Mouse (Mus musculus): ENCODE results near the gene Bcl2l10. TPM values are rescaled to one million over a fixed set of nuclear protein-coding genes. Genes with fewer than 3 reads are reported as not detected.

The Bcl2l10 gene
- total RNA-seq (2014; rRNA removed) (not detected in 2 replicates), polyA plus RNA-seq (2012; rRNA removed) (not detected in 2 replicates)

GRCm38 (mm10) chr9:75347458-75347857 lies at the start of gene Bcl2l10:
Gene Bcl2l10 (plus strand): TSS chr9:75347758.
- WGBS: 93% methylated on average over 5 of the region's 5 CpGs
- TF ChIP-seq CTCF (IDR thresholded peaks at IDR 0.05; ENCODE audit: low read depth, low read length) (no peak), POLR2A (IDR thresholded peaks at IDR 0.05; ENCODE audit: extremely low read depth, insufficient read depth, low read length) (no peak)
- no peak within 1 kb of the TSS for H3K4me3 ChIP-seq (ENCODE audit: insufficient read depth, low read depth, low read length)
- H3K4me1 ChIP-seq (ENCODE audit: control insufficient read depth, insufficient read depth, low read length): no peaks in the 10 kb centered on the region
- no peaks in the 10 kb centered on the region for H3K36me3 ChIP-seq (ENCODE audit: control insufficient read depth, insufficient read depth, low read length)
- H3K9ac ChIP-seq (ENCODE audit: low read depth, low read length): no peak within 1 kb of the TSS
- H3K27me3 ChIP-seq (ENCODE audit: control insufficient read depth, insufficient read depth, low read length): no peaks in the 10 kb centered on the region
- H3K27ac ChIP-seq (replicated peaks; ENCODE audit: insufficient read depth, low read depth, low read length): no peak within 1 kb of the TSS
- no peaks in the 10 kb centered on the region for H3K79me2 ChIP-seq (ENCODE audit: control insufficient read depth, insufficient read depth, low read length)
- DNase-seq (ENCODE audit: extremely low read depth, low read depth, low spot score): no peak

GRCm38 (mm10) chr9:75299342-75299741 lies 48.2 kb upstream of the Bcl2l10 start:
- 96% methylated on average over 2 of the region's 2 CpGs for WGBS
- H3K9ac ChIP-seq (ENCODE audit: low read depth, low read length): no peak overlapping the region
- no peak overlapping the region for H3K27ac ChIP-seq (replicated peaks; ENCODE audit: insufficient read depth, low read depth, low read length)
- no peaks in the 10 kb centered on the region for H3K4me1 ChIP-seq (ENCODE audit: control insufficient read depth, insufficient read depth, low read length)
- no peaks in the 10 kb centered on the region for H3K27me3 ChIP-seq (ENCODE audit: control insufficient read depth, insufficient read depth, low read length)
- DNase-seq (ENCODE audit: extremely low read depth, low read depth, low spot score): peak; percentile 28
- no peak overlapping the region for H3K4me3 ChIP-seq (ENCODE audit: insufficient read depth, low read depth, low read length)
- TF ChIP-seq CTCF (IDR thresholded peaks at IDR 0.05; ENCODE audit: low read depth, low read length): peak; percentile 15; the same call in 1 of the 2 replicates
- no peak for TF ChIP-seq POLR2A (IDR thresholded peaks at IDR 0.05; ENCODE audit: extremely low read depth, insufficient read depth, low read length)
- no peaks in the 10 kb centered on the region for H3K36me3 ChIP-seq (ENCODE audit: control insufficient read depth, insufficient read depth, low read length)
- no peaks in the 10 kb centered on the region for H3K79me2 ChIP-seq (ENCODE audit: control insufficient read depth, insufficient read depth, low read length)

GRCm38 (mm10) chr9:75303033-75303432 lies 44.5 kb upstream of the Bcl2l10 start:
- Histone ChIP-seq H3K4me1 (ENCODE audit: control insufficient read depth, insufficient read depth, low read length) (no peaks in the 10 kb centered on the region), H3K36me3 (ENCODE audit: control insufficient read depth, insufficient read depth, low read length) (no peaks in the 10 kb centered on the region), H3K27ac (replicated peaks; ENCODE audit: insufficient read depth, low read depth, low read length) (no peak overlapping the region), H3K27me3 (ENCODE audit: control insufficient read depth, insufficient read depth, low read length) (no peaks in the 10 kb centered on the region), H3K9ac (ENCODE audit: low read depth, low read length) (no peak overlapping the region), H3K4me3 (ENCODE audit: insufficient read depth, low read depth, low read length) (no peak overlapping the region), H3K79me2 (ENCODE audit: control insufficient read depth, insufficient read depth, low read length) (no peaks in the 10 kb centered on the region)
- TF ChIP-seq POLR2A (IDR thresholded peaks at IDR 0.05; ENCODE audit: extremely low read depth, insufficient read depth, low read length) (no peak), CTCF (IDR thresholded peaks at IDR 0.05; ENCODE audit: low read depth, low read length) (no peak)
- no peak for DNase-seq (ENCODE audit: extremely low read depth, low read depth, low spot score)
- 90% methylated on average over 2 of the region's 2 CpGs for WGBS

- Histone ChIP-seq H3K9ac (ENCODE audit: low read depth, low read length) (no peak overlapping the region), H3K79me2 (ENCODE audit: control insufficient read depth, insufficient read depth, low read length) (no peaks in the 10 kb centered on the region), H3K27ac (replicated peaks; ENCODE audit: insufficient read depth, low read depth, low read length) (no peak overlapping the region), H3K4me3 (ENCODE audit: insufficient read depth, low read depth, low read length) (no peak overlapping the region), H3K36me3 (ENCODE audit: control insufficient read depth, insufficient read depth, low read length) (no peaks in the 10 kb centered on the region), H3K27me3 (ENCODE audit: control insufficient read depth, insufficient read depth, low read length) (no peaks in the 10 kb centered on the region), H3K4me1 (ENCODE audit: control insufficient read depth, insufficient read depth, low read length) (no peaks in the 10 kb centered on the region)
- DNase-seq (ENCODE audit: extremely low read depth, low read depth, low spot score): no peak
- WGBS: 66% methylated on average over 16 of the region's 16 CpGs
- TF ChIP-seq CTCF (IDR thresholded peaks at IDR 0.05; ENCODE audit: low read depth, low read length) (no peak), POLR2A (IDR thresholded peaks at IDR 0.05; ENCODE audit: extremely low read depth, insufficient read depth, low read length) (no peak)
Measured at GRCm38 (mm10) chr9:75303701-75304261, 43.8 kb upstream of the Bcl2l10 start.

- no peak overlapping the region for H3K27ac ChIP-seq (replicated peaks; ENCODE audit: insufficient read depth, low read depth, low read length)
- H3K79me2 ChIP-seq (ENCODE audit: control insufficient read depth, insufficient read depth, low read length): no peaks in the 10 kb centered on the region
- no peak overlapping the region for H3K4me3 ChIP-seq (ENCODE audit: insufficient read depth, low read depth, low read length)
- no peaks in the 10 kb centered on the region for H3K4me1 ChIP-seq (ENCODE audit: control insufficient read depth, insufficient read depth, low read length)
- H3K36me3 ChIP-seq (ENCODE audit: control insufficient read depth, insufficient read depth, low read length): no peaks in the 10 kb centered on the region
- WGBS: 53% methylated on average over 7 of the region's 7 CpGs
- no peak for DNase-seq (ENCODE audit: extremely low read depth, low read depth, low spot score)
- TF ChIP-seq CTCF (IDR thresholded peaks at IDR 0.05; ENCODE audit: low read depth, low read length) (no peak), POLR2A (IDR thresholded peaks at IDR 0.05; ENCODE audit: extremely low read depth, insufficient read depth, low read length) (no peak)
- no peaks in the 10 kb centered on the region for H3K27me3 ChIP-seq (ENCODE audit: control insufficient read depth, insufficient read depth, low read length)
- H3K9ac ChIP-seq (ENCODE audit: low read depth, low read length): no peak overlapping the region
Measured at GRCm38 (mm10) chr9:75304286-75304685, 43.3 kb upstream of the Bcl2l10 start.

GRCm38 (mm10) chr9:75306126-75306898 lies 41.2 kb upstream of the Bcl2l10 start, which contains the start of gene Gnb5:
Gene Gnb5 (plus strand): TSS chr9:75306288.
- H3K27me3 ChIP-seq (ENCODE audit: control insufficient read depth, insufficient read depth, low read length): no peaks in the 10 kb centered on the region
- no peaks in the 10 kb centered on the region for H3K79me2 ChIP-seq (ENCODE audit: control insufficient read depth, insufficient read depth, low read length)
- H3K4me1 ChIP-seq (ENCODE audit: control insufficient read depth, insufficient read depth, low read length): no peaks in the 10 kb centered on the region
- H3K27ac ChIP-seq (replicated peaks; ENCODE audit: insufficient read depth, low read depth, low read length): no peak within 1 kb of the TSS
- no peaks in the 10 kb centered on the region for H3K36me3 ChIP-seq (ENCODE audit: control insufficient read depth, insufficient read depth, low read length)
- no peak within 1 kb of the TSS for H3K9ac ChIP-seq (ENCODE audit: low read depth, low read length)
- 89% methylated on average over 11 of the region's 11 CpGs for WGBS
- TF ChIP-seq POLR2A (IDR thresholded peaks at IDR 0.05; ENCODE audit: extremely low read depth, insufficient read depth, low read length) (no peak), CTCF (IDR thresholded peaks at IDR 0.05; ENCODE audit: low read depth, low read length) (no peak)
- DNase-seq (ENCODE audit: extremely low read depth, low read depth, low spot score): no peak
- no peak within 1 kb of the TSS for H3K4me3 ChIP-seq (ENCODE audit: insufficient read depth, low read depth, low read length)

Measured in liver, adult 2 months (tissue).